Mouse (Mus musculus) forebrain, postnatal 0 days (tissue): ENCODE measurements around the gene Osbpl10. TPM values are rescaled to one million over a fixed set of nuclear protein-coding genes. Genes with fewer than 3 reads are reported as not detected.

Source experiments
- ATAC-seq: fragments of 200-750 bp; cut with Nextera tagmentation; 2 replicates; pipeline ENCODE4 v1.8.0; 2017; ENCODE audit warnings: mild to moderate bottlenecking, moderate library complexity
- DNase-seq: peaks from one replicate; pipeline ENCODE4 v3.0.0-alpha.2; 2015
- H3K27ac ChIP-seq: fragments of 300-500 bp; sonication (generic); 2 replicates; pipeline ENCODE4 v1.5.1; 2014; ENCODE audit warnings: low read depth, mild to moderate bottlenecking, antibody characterized with exemption, low read length, moderate library complexity, mixed read lengths
- H3K27me3 ChIP-seq: fragments of 300-500 bp; sonication (generic); 2 replicates; pipeline ENCODE4 v1.6.1; 2014; ENCODE audit warnings: mild to moderate bottlenecking, low read length, mixed read lengths; ENCODE audit not compliant: insufficient read depth
- H3K36me3 ChIP-seq: fragments of 300-500 bp; sonication (generic); 2 replicates; pipeline ENCODE4 v1.6.1; 2014; ENCODE audit warnings: mild to moderate bottlenecking, moderate library complexity; ENCODE audit not compliant: insufficient read depth
- H3K4me1 ChIP-seq: fragments of 300-500 bp; sonication (generic); 2 replicates; pipeline ENCODE4 v1.6.1; 2014; ENCODE audit warnings: antibody characterized with exemption; ENCODE audit not compliant: insufficient read depth
- H3K4me2 ChIP-seq: fragments of 300-500 bp; sonication (generic); 2 replicates; pipeline ENCODE4 v1.6.1; 2014; ENCODE audit warnings: low read depth, mild to moderate bottlenecking, moderate library complexity
- H3K4me3 ChIP-seq: fragments of 300-500 bp; sonication (generic); 2 replicates; pipeline ENCODE4 v1.5.1; 2014; ENCODE audit warnings: low read depth, low read length, mixed read lengths
- H3K9ac ChIP-seq: fragments of 300-500 bp; sonication (generic); 2 replicates; pipeline ENCODE4 v1.6.1; 2014; ENCODE audit warnings: mild to moderate bottlenecking
- H3K9me3 ChIP-seq: fragments of 300-500 bp; sonication (generic); 2 replicates; pipeline ENCODE4 v1.6.1; 2016; ENCODE audit warnings: low read length
- CTCF ChIP-seq: sonication (generic); IDR thresholded peaks from 2 replicates; pipeline ENCODE4 v1.5.1; 2016; ENCODE audit warnings: antibody characterized with exemption, control low read depth, low read depth
- WGBS: fragments of 180-500 bp; shearing (Covaris S2); extraction: QIAGEN DNeasy Blood & Tissue Kit; methylation state at CpG from one replicate; pipeline ENCODE4 v1.1.7; 2014; 5-methylcytosine and 5-hydroxymethylcytosine counted together
- polyA plus RNA-seq: library from polyadenylated mRNA; unstranded; fragments of >200 nt; fragmentation: Nextera tagmentation; extraction: Ambion mirVana; gene quantifications from 2 replicates; pipeline ENCODE4 v1.2.1, GENCODE M21; 2015
- total RNA-seq: library from RNA; depleted of rRNA; stranded (reverse); fragments of >200 nt; gene quantifications from 2 replicates; pipeline ENCODE4 v1.2.3, GENCODE M21; 2014

Osbpl10 gene
- total and polyA plus RNA-seq, 2 experiments from 2014 or later: 3.0 to 22.4 TPM

- Histone ChIP-seq H3K9me3 (no peaks in the 10 kb centered on the region), H3K36me3 (no peaks in the 10 kb centered on the region), H3K4me3 (no peak overlapping the region), H3K27me3 (no peaks in the 10 kb centered on the region), H3K27ac (no peak overlapping the region), H3K4me2 (no peak overlapping the region), H3K9ac (no peak overlapping the region), H3K4me1 (0 out of 2 replicates have a peak, but pooled peaks cover 4% of the 10 kb centered on the region)
- WGBS: 79% methylated on average over 4 of the region's 4 CpGs
- TF ChIP-seq CTCF: no peak
- DNase-seq (no peak), ATAC-seq (no peak)
Observed at GRCm38 (mm10) chr9:114935321-114935720, 43.0 kb upstream of the Osbpl10 start.

GRCm38 (mm10) chr9:114936687-114937086 is 41.7 kb upstream of the Osbpl10 start:
- Histone ChIP-seq H3K27me3 (no peaks in the 10 kb centered on the region), H3K9ac (no peak overlapping the region), H3K4me1 (0 out of 2 replicates have a peak, but pooled peaks cover 4% of the 10 kb centered on the region), H3K4me3 (no peak overlapping the region), H3K9me3 (no peaks in the 10 kb centered on the region), H3K27ac (no peak overlapping the region), H3K4me2 (no peak overlapping the region), H3K36me3 (no peaks in the 10 kb centered on the region)
- no peak for ATAC-seq
- DNase-seq: no peak
- WGBS: 84% methylated on average over 2 of the region's 2 CpGs
- TF ChIP-seq CTCF: no peak

GRCm38 (mm10) chr9:114944642-114945041 is 33.7 kb upstream of the Osbpl10 start:
- no peak for ATAC-seq
- no peak for TF ChIP-seq CTCF
- no peaks in the 10 kb centered on the region for H3K4me1 ChIP-seq
- H3K36me3 ChIP-seq: no peaks in the 10 kb centered on the region
- no peaks in the 10 kb centered on the region for H3K9me3 ChIP-seq
- no peaks in the 10 kb centered on the region for H3K27me3 ChIP-seq
- no peak overlapping the region for H3K4me2 ChIP-seq
- 97% methylated on average over 3 of the region's 3 CpGs for WGBS
- DNase-seq: no peak
- no peak overlapping the region for H3K4me3 ChIP-seq
- H3K27ac ChIP-seq: no peak overlapping the region
- no peak overlapping the region for H3K9ac ChIP-seq

GRCm38 (mm10) chr9:114945576-114945975 is 32.8 kb upstream of the Osbpl10 start:
- H3K4me2 ChIP-seq: no peak overlapping the region
- TF ChIP-seq CTCF: no peak
- no peak overlapping the region for H3K9ac ChIP-seq
- 88% methylated on average over 6 of the region's 6 CpGs for WGBS
- H3K27ac ChIP-seq: no peak overlapping the region
- no peaks in the 10 kb centered on the region for H3K4me1 ChIP-seq
- H3K36me3 ChIP-seq: no peaks in the 10 kb centered on the region
- no peak for DNase-seq
- no peak for ATAC-seq
- H3K4me3 ChIP-seq: no peak overlapping the region
- no peaks in the 10 kb centered on the region for H3K9me3 ChIP-seq
- no peaks in the 10 kb centered on the region for H3K27me3 ChIP-seq

- no peak for ATAC-seq
- no peaks in the 10 kb centered on the region for H3K9me3 ChIP-seq
- DNase-seq: no peak
- H3K36me3 ChIP-seq: no peaks in the 10 kb centered on the region
- H3K27me3 ChIP-seq: no peaks in the 10 kb centered on the region
- H3K27ac ChIP-seq: no peak overlapping the region
- H3K4me3 ChIP-seq: no peak overlapping the region
- H3K4me1 ChIP-seq: no peaks in the 10 kb centered on the region
- H3K9ac ChIP-seq: no peak overlapping the region
- H3K4me2 ChIP-seq: no peak overlapping the region
- no peak for TF ChIP-seq CTCF
- WGBS: 59% methylated on average over 5 of the region's 5 CpGs
Observed at GRCm38 (mm10) chr9:114948395-114948794, 30.0 kb upstream of the Osbpl10 start.

GRCm38 (mm10) chr9:114952866-114953265 is 25.5 kb upstream of the Osbpl10 start:
- no peak for ATAC-seq
- 26% methylated on average over 1 of the region's 1 CpGs for WGBS
- Histone ChIP-seq H3K4me2 (no peak overlapping the region), H3K27ac (no peak overlapping the region), H3K9me3 (no peaks in the 10 kb centered on the region), H3K4me3 (no peak overlapping the region), H3K4me1 (no peaks in the 10 kb centered on the region), H3K9ac (no peak overlapping the region), H3K36me3 (no peaks in the 10 kb centered on the region), H3K27me3 (no peaks in the 10 kb centered on the region)
- DNase-seq: no peak
- TF ChIP-seq CTCF: peak; percentile 45

GRCm38 (mm10) chr9:114955340-114955739 is 23.0 kb upstream of the Osbpl10 start:
- ATAC-seq (no peak), DNase-seq (no peak)
- no peak overlapping the region for H3K27ac ChIP-seq
- H3K27me3 ChIP-seq: no peaks in the 10 kb centered on the region
- no peaks in the 10 kb centered on the region for H3K9me3 ChIP-seq
- TF ChIP-seq CTCF: no peak
- H3K4me2 ChIP-seq: no peak overlapping the region
- H3K36me3 ChIP-seq: no peaks in the 10 kb centered on the region
- WGBS: 93% methylated on average over 11 of the region's 11 CpGs
- no peaks in the 10 kb centered on the region for H3K4me1 ChIP-seq
- H3K9ac ChIP-seq: no peak overlapping the region
- H3K4me3 ChIP-seq: no peak overlapping the region

- 41% methylated on average over 5 of the region's 5 CpGs for WGBS
- Histone ChIP-seq H3K27me3 (no peaks in the 10 kb centered on the region), H3K4me3 (no peak overlapping the region), H3K36me3 (no peaks in the 10 kb centered on the region), H3K4me2 (no peak overlapping the region), H3K9me3 (0 out of 2 replicates have a peak, but pooled peaks cover under 1% of the 10 kb centered on the region), H3K9ac (no peak overlapping the region), H3K27ac (no peak overlapping the region), H3K4me1 (no peaks in the 10 kb centered on the region)
- ATAC-seq (no peak), DNase-seq (peak; percentile 27)
- peak; percentile 70 for TF ChIP-seq CTCF
Observed at GRCm38 (mm10) chr9:114956945-114957344, 21.4 kb upstream of the Osbpl10 start.
